ENCODE assay signal across 8 mouse cellular contexts in genomic region chr8:104248276-104248675, GRCm38 (mm10). TPM values are rescaled to one million over a fixed set of nuclear protein-coding genes. Genes with fewer than 3 reads are reported as not detected.
DNase-seq lines count a peak whose midpoint lies in the region; ATAC-seq and TF ChIP-seq lines count a peak whose summit lies in the region.

TSS of gene Tk2 (minus strand) at chr8:104248558.

- CTCF ChIA-PET in Patski (lab: Charles Lee): no interaction called here

- TF ChIP-seq CTCF in Patski (IDR thresholded peaks at IDR 0.05): no peak

- H3K4me3 ChIP-seq in hindbrain, embryonic 11.5 days (ENCODE audit: low read depth, low read length): peak within 1 kb of the TSS; percentile 87

- no peaks in the 10 kb centered on the region for H3K9me3 ChIP-seq in hindbrain, embryonic 11.5 days (ENCODE audit: control insufficient read depth, low read length)

- peak; percentile 10 for DNase-seq in Patski (ENCODE audit: low read depth, low spot score)
- peak; percentile 89 to 90 for DNase-seq in cerebellum, postnatal 10 days
- DNase-seq in frontal cortex, postnatal 10 days (ENCODE audit: low spot score in 2 of 2): peak; percentile 60 to 70
- DNase-seq in hindbrain, embryonic 11.5 days (ENCODE audit: low spot score): peak; percentile 85
- DNase-seq in layer of hippocampus, postnatal 14 days (ENCODE audit: low spot score in 2 of 2): peak; percentile 73 to 76
- peak; percentile 81 for DNase-seq in lung, postnatal 10 days
- DNase-seq in ovary, postnatal 14 days (ENCODE audit: low spot score): peak; percentile 53
- DNase-seq in thymus, postnatal 10 days (ENCODE audit: low spot score in 2 of 2): peak; percentile 68 to 76

- peak within 1 kb of the TSS; percentile 85 for H3K9ac ChIP-seq in hindbrain, embryonic 11.5 days (ENCODE audit: low read depth, low read length)

- no peaks in the 10 kb centered on the region for H3K27me3 ChIP-seq in Patski
- H3K27me3 ChIP-seq in hindbrain, embryonic 11.5 days (ENCODE audit: control insufficient read depth, insufficient read depth, low read length): no peaks in the 10 kb centered on the region

- ATAC-seq in Patski: peak; percentile 88
- ATAC-seq in hindbrain, embryonic 11.5 days (ENCODE audit: low FRiP score): peak; percentile 88

- no peaks in the 10 kb centered on the region for H3K4me1 ChIP-seq in hindbrain, embryonic 11.5 days (replicated peaks; ENCODE audit: control insufficient read depth, insufficient read depth, low read length)

- POLR2A ChIA-PET in Patski (lab: Charles Lee): no interaction called here

- peak within 1 kb of the TSS; percentile 59 for H3K4me2 ChIP-seq in hindbrain, embryonic 11.5 days (replicated peaks; ENCODE audit: low read depth, low read length)

- in situ Hi-C loops in Patski (cut with MboI; ENCODE audit: low pct_unique_long_range_greater_than_20kb): loop anchor here (10.0 kb wide), 2 partner anchors 157 to 187 kb away; no protein-coding TSS in a partner anchor

- WGBS in hindbrain, embryonic 11.5 days: under 1% methylated on average over 28 of the region's 28 CpGs

- no peak within 1 kb of the TSS for H3K27ac ChIP-seq in hindbrain, embryonic 11.5 days (ENCODE audit: low read depth, low read length)

- H3K36me3 ChIP-seq in hindbrain, embryonic 11.5 days (ENCODE audit: control insufficient read depth, insufficient read depth, low read length): no peaks in the 10 kb centered on the region

RNA-seq across cellular contexts. Expression of gene Tk2, which starts in this region (rescaled TPM):
- 22.0 TPM for polyA plus RNA-seq in Patski (2021)
- polyA plus RNA-seq in hindbrain, embryonic 11.5 days (2014; fragmentation: Nextera tagmentation; extraction: Ambion mirVana): 32.5 and 36.5 TPM in 2 replicates
- total RNA-seq in layer of hippocampus, postnatal 14 days (2021): 10 to 100 TPM; 34.6 to 35.1 TPM

Comparison
In these comparisons a context has a peak if more than half of its experiments do, and no peak if none do; other contexts are left out.
1. DNase-seq: peak in every context shown above with its lines; median percentile 90 in cerebellum, postnatal 10 days; 85 in hindbrain, embryonic 11.5 days; 81 in lung, postnatal 10 days; 74 in layer of hippocampus, postnatal 14 days; 72 in thymus, postnatal 10 days; 65 in frontal cortex, postnatal 10 days; 53 in ovary, postnatal 14 days; 10 in Patski.